Mouse (Mus musculus) midbrain, embryonic 11.5 days (tissue): ENCODE measurements at regions not wholly inside any gene's neighbourhood (a gene's known extent, or its start where the extent isn't known, plus 50 kb on each side); places are given as distances from the start of the nearest gene placed in this dataset.

Experiments
- ATAC-seq: fragments of 200-750 bp; cut with Nextera tagmentation; 2 replicates; pipeline ENCODE4 v1.8.0; 2017; ENCODE audit warnings: moderate TSS enrichment, moderate library complexity; ENCODE audit not compliant: low FRiP score
- DNase-seq: peaks from one replicate; pipeline ENCODE4 v3.0.0; 2015; ENCODE audit warnings: low spot score; ENCODE audit errors: missing footprints
- H3K27ac ChIP-seq: fragments of 300-500 bp; sonication (generic); 2 replicates; pipeline ENCODE4 v1.5.1; 2014; ENCODE audit warnings: low read depth, low read length
- H3K27me3 ChIP-seq: fragments of 300-500 bp; sonication (generic); 2 replicates; pipeline ENCODE4 v1.6.1; 2014; ENCODE audit warnings: mild to moderate bottlenecking, low read length, moderate library complexity, mixed read lengths; ENCODE audit not compliant: control insufficient read depth, insufficient read depth
- H3K36me3 ChIP-seq: fragments of 300-500 bp; sonication (generic); 2 replicates; pipeline ENCODE4 v1.6.1; 2014; ENCODE audit warnings: mild to moderate bottlenecking, low read length, moderate library complexity, mixed read lengths; ENCODE audit not compliant: control insufficient read depth, insufficient read depth
- H3K4me1 ChIP-seq: fragments of 300-500 bp; sonication (generic); 2 replicates; pipeline ENCODE4 v1.6.1; 2014; ENCODE audit warnings: low read length; ENCODE audit not compliant: control insufficient read depth, insufficient read depth
- H3K4me2 ChIP-seq: fragments of 300-500 bp; sonication (generic); 2 replicates; pipeline ENCODE4 v1.6.1; 2014; ENCODE audit warnings: mild to moderate bottlenecking, moderate library complexity
- H3K4me3 ChIP-seq: fragments of 300-500 bp; sonication (generic); 2 replicates; pipeline ENCODE4 v1.5.1; 2014; ENCODE audit warnings: low read depth, low read length
- H3K9ac ChIP-seq: fragments of 300-500 bp; sonication (generic); 2 replicates; pipeline ENCODE4 v1.6.1; 2014; ENCODE audit warnings: low read length
- H3K9me3 ChIP-seq: fragments of 300-500 bp; sonication (generic); 2 replicates; pipeline ENCODE4 v1.6.1; 2016; ENCODE audit warnings: low read length; ENCODE audit not compliant: control insufficient read depth
- WGBS: fragments of 180-500 bp; shearing (Covaris S2); extraction: QIAGEN DNeasy Blood & Tissue Kit; methylation state at CpG from one replicate; pipeline ENCODE4 v1.1.7; 2014; 5-methylcytosine and 5-hydroxymethylcytosine counted together

DNA sequence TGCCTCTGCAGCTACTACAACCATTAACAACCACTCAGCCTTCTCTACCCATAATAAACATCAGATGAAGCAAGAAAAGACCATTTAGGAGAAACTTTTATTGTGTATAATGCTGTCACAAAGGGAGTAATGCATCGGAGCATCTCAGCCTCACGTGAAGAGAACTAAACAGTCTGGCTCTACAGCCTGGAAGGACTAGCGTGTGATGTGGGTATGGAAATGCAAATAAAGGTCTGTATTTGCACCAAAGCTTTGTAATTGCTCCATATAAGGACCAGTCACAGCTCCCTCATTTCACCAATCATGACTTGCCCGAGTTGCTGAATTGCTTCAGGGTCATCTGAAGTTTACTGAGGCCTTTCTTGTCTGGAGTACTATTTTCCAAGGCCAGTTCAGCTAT lies 190.7 kb downstream of the Cep170 start:
- Histone ChIP-seq H3K27me3 (no peaks in the 10 kb centered on the region), H3K9me3 (no peaks in the 10 kb centered on the region), H3K4me1 (no peaks in the 10 kb centered on the region), H3K9ac (no peak overlapping the region), H3K4me2 (no peak overlapping the region), H3K4me3 (no peak overlapping the region), H3K36me3 (no peaks in the 10 kb centered on the region), H3K27ac (no peak overlapping the region)
- no peak for ATAC-seq
- 79% methylated on average over 4 of the region's 4 CpGs for WGBS
- DNase-seq: no peak

DNA sequence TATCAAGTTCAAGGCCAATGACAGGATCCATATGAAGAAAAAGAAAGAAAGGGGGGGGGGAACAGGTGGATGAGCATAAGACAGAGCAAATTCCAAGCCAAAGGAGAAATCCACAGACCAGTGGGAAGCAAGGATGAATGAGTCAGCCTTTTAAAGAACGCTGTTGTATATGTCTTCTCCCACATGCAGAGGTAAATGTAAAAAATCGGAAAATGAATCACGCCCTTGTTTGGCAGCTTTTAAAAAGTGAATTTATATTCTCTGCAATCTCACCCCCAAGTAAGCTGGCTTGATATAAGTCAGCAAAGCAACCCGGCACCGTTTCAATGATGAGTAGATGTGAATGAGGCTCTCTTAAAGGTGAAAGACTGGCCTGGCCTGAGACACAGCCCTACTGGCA lies 191.7 kb downstream of the Cep170 start:
- WGBS: 95% methylated on average over 5 of the region's 5 CpGs
- Histone ChIP-seq H3K4me1 (no peaks in the 10 kb centered on the region), H3K4me2 (no peak overlapping the region), H3K27me3 (no peaks in the 10 kb centered on the region), H3K9me3 (no peaks in the 10 kb centered on the region), H3K4me3 (no peak overlapping the region), H3K27ac (no peak overlapping the region), H3K36me3 (no peaks in the 10 kb centered on the region), H3K9ac (no peak overlapping the region)
- ATAC-seq: no peak
- no peak for DNase-seq

DNA sequence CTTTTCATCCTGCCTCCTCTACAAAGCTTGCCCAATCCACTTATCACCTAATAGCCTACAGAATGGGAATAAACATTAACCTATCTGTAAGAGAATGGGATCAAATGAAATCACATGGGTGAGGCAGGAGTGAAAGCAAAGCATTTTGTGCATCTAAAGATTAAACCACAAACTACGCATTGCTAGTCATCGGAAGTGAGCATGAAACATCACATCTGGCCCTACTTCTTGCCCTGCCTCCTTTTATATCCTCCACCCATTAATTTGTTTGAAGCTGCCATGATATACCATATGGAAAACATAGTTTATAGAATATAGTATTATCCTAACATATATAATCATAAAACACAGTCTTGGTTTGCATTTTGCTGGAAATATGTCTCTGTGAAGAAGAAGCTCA lies 192.6 kb downstream of the Cep170 start:
- DNase-seq (no peak), ATAC-seq (no peak)
- Histone ChIP-seq H3K4me1 (no peaks in the 10 kb centered on the region), H3K4me2 (no peak overlapping the region), H3K36me3 (no peaks in the 10 kb centered on the region), H3K27ac (no peak overlapping the region), H3K9ac (no peak overlapping the region), H3K4me3 (no peak overlapping the region), H3K9me3 (no peaks in the 10 kb centered on the region), H3K27me3 (no peaks in the 10 kb centered on the region)
- 90% methylated on average over 2 of the region's 2 CpGs for WGBS

DNA sequence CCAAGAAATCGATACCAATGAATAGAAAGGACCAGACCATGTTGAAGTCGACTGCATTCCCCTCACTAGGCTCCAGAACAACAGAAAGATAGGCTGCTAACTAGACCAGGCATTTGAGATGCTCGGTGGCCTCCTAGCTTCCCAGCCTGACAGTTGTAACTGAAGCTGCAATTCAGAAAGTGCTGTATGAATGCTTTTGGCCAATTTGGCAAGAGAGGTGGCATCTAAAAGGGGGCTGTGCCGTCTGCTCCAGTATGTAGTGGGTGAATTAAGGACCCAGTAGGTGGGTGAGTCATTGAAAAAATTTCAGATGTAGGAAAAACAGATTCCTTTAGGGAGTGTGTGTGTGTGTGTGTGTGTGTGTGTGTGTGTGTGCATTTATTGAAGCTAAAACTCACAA lies 195.0 kb downstream of the Cep170 start:
- Histone ChIP-seq H3K9me3 (no peaks in the 10 kb centered on the region), H3K27me3 (no peaks in the 10 kb centered on the region), H3K27ac (no peak overlapping the region), H3K4me2 (no peak overlapping the region), H3K4me3 (no peak overlapping the region), H3K9ac (no peak overlapping the region), H3K4me1 (no peaks in the 10 kb centered on the region), H3K36me3 (no peaks in the 10 kb centered on the region)
- WGBS: 83% methylated on average over 4 of the region's 4 CpGs
- DNase-seq (no peak), ATAC-seq (no peak)

DNA sequence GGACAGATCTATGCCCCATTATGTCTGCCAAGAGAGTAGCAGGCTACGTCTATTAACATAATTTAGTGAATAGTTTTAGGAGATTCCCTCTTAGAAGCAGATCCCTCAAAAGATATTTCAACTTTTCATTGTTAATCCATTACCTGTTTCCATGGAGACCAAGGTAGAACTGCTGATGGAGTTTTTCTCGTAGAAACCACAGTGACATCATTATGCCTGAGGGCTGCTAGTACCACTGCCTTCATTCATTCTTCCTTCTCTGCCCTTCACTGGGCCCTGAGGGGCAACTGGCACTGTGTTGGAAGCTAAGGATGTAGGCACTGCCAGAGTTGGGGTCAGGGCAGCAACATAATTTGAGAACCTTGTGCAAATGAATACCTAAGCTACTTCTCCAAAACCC lies 198.2 kb downstream of the Cep170 start:
- no peak for DNase-seq

DNA sequence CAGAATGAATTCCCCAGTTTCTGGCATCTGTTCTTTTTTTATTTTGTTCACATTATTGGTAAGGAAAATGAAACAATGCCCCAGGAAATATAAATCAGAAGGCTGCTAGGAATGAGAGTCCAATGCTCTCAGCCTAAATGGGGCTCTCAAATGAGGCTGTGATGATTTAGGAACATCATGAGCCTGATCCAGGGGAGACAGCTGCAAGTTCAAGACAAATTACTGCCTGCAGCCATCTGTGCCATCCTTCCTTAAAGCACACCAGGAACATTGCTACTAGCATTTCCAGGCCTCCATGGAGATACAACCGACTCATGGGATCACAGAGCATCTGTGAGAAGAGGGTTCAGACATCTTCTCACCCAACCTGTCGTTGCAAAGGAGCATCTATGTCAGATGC lies 219.6 kb downstream of the Cep170 start:
- 77% methylated on average over 2 of the region's 2 CpGs for WGBS
- Histone ChIP-seq H3K27me3 (no peaks in the 10 kb centered on the region), H3K9me3 (no peaks in the 10 kb centered on the region), H3K36me3 (no peaks in the 10 kb centered on the region), H3K27ac (no peak overlapping the region), H3K4me3 (no peak overlapping the region), H3K9ac (no peak overlapping the region), H3K4me1 (no peaks in the 10 kb centered on the region), H3K4me2 (no peak overlapping the region)
- ATAC-seq (no peak), DNase-seq (no peak)

More for the DNA sequence above, 198.2 kb downstream of the Cep170 start:
- Histone ChIP-seq H3K27me3 (no peaks in the 10 kb centered on the region), H3K4me2 (no peak overlapping the region), H3K4me3 (no peak overlapping the region), H3K27ac (no peak overlapping the region), H3K36me3 (no peaks in the 10 kb centered on the region), H3K4me1 (no peaks in the 10 kb centered on the region), H3K9ac (no peak overlapping the region), H3K9me3 (no peaks in the 10 kb centered on the region)
- WGBS: 66% methylated on average over 2 of the region's 2 CpGs
- ATAC-seq: no peak

DNA sequence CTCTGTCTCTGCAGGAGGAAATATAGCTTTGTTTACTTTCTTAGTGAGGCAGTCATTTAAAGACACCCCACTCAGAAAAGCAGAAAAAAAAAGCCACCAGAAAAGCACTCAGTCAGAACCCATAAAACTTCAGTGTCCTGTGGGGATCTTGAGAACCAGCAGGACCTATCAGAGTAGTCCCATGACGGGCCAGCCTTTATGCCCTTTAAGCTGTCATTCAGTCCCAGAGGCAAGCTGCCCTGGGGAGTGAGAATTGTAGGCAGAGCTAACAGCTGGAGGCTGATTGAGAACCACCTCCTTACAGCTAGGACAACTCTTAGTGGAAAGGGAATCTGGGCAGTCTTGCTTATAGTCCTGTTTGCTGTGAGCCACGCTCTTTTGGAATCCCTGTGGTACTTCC lies 225.7 kb downstream of the Cep170 start:
- Histone ChIP-seq H3K4me3 (no peak overlapping the region), H3K4me2 (no peak overlapping the region), H3K9ac (no peak overlapping the region), H3K36me3 (no peaks in the 10 kb centered on the region), H3K4me1 (no peaks in the 10 kb centered on the region), H3K27ac (no peak overlapping the region), H3K9me3 (no peaks in the 10 kb centered on the region; the same call in 1 of the 2 replicates), H3K27me3 (no peaks in the 10 kb centered on the region)
- ATAC-seq (no peak), DNase-seq (no peak)
- WGBS: 37% methylated on average over 2 of the region's 2 CpGs

DNA sequence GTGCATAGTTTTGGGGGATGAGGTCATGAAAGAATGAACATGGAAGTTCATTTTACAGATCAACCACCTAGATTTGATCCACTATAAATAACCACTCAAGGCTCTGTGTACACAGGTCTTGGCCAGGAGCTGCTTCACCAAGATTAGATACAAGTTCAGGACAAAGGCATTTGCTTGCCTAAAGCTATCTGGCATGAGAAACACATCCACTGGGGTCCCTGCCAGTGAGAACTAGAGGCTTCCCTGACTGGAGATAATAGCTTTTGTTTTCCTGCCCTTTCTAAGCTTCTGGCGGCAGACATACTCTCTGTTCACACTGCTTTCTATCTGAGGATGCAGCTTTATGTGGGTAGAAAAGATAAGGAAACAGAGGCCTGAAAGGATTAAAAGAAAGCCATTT lies 240.2 kb downstream of the Cep170 start:
- WGBS: 9% methylated on average over 1 of the region's 1 CpGs
- no peaks in the 10 kb centered on the region for H3K27me3 ChIP-seq
- no peak overlapping the region for H3K9ac ChIP-seq
- no peaks in the 10 kb centered on the region for H3K9me3 ChIP-seq
- no peak overlapping the region for H3K4me2 ChIP-seq
- ATAC-seq (peak; percentile 38; the same call in 1 of the 2 replicates), DNase-seq (no peak)
- no peaks in the 10 kb centered on the region for H3K4me1 ChIP-seq
- no peaks in the 10 kb centered on the region for H3K36me3 ChIP-seq
- H3K27ac ChIP-seq: no peak overlapping the region
- no peak overlapping the region for H3K4me3 ChIP-seq

DNA sequence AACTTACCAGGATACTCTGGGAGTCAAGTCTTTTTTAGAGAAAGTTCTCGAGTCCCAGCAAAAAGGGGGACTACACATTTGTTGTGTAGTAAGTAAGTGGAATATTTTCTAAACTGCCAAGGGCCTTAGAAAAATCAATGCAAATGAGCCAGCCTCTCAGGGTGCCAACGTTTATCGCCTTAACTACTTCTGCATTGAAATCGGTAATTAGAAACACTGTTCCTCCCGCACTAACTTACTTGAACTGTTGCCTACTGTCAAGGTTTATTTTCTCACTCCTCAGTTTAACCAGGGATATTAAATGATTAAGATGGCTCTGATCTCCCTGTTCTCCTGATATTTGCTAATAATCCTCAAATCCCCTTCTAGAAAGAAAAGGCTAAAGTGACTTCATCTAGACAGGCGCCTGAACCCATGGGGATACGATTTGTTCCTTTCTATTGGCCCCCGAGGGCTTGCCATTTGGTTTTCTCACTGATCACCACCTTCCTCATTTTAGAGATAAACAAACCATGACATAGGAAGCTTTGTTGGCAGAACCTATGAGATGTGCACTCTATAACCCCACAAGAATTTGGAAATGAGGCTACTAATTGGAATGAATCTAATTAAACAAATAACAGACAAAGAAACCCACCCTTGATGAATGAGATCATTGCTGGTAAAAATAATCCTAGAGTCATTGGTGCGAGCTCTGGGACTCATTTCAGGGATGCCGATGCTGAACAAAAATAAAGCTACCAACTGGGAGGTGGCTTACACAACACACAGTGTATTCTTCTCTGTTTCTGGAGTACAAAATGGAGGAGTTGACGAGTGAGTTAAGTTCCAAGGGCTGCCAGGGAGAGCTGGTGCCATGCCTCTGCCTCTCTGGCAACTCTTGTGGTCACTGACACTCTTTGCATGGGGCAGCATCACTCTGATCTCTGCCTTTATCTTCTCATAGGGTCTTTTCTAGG lies 255.1 kb downstream of the Cep170 start:
- Histone ChIP-seq H3K4me2 (no peak overlapping the region), H3K9me3 (no peaks in the 10 kb centered on the region), H3K27ac (no peak overlapping the region), H3K27me3 (no peaks in the 10 kb centered on the region), H3K36me3 (no peaks in the 10 kb centered on the region), H3K4me1 (no peaks in the 10 kb centered on the region), H3K9ac (no peak overlapping the region), H3K4me3 (no peak overlapping the region)
- 79% methylated on average over 11 of the region's 11 CpGs for WGBS
- ATAC-seq (no peak), DNase-seq (no peak)
